Mouse (Mus musculus) layer of hippocampus, adult 11-12 months (tissue): ENCODE measurements around the gene Brd4.

Source experiments
- DNase-seq: peaks from one replicate; pipeline ENCODE4 v3.0.0; 2022; ENCODE audit warnings: low spot score

Brd4 gene

GRCm38 (mm10) chr17:32284262-32285137 is at the start of gene Brd4:
Gene Brd4, minus strand, starts transcription at chr17:32284722.
- DNase-seq, result peak; percentile 91

GRCm38 (mm10) chr17:32333675-32334303 is 49.3 kb upstream of the Brd4 start:
- no peak for DNase-seq

GRCm38 (mm10) chr17:32327501-32327900 is 43.0 kb upstream of the Brd4 start:
- DNase-seq, result no peak

GRCm38 (mm10) chr17:32322809-32323208 is 38.3 kb upstream of the Brd4 start:
- DNase-seq, result no peak

GRCm38 (mm10) chr17:32321836-32322235 is 37.3 kb upstream of the Brd4 start:
- DNase-seq, result no peak

GRCm38 (mm10) chr17:32321390-32321734 is 36.8 kb upstream of the Brd4 start:
- DNase-seq, result no peak

GRCm38 (mm10) chr17:32320597-32321389 is 36.3 kb upstream of the Brd4 start, which contains the start of gene Akap8:
Gene Akap8, minus strand, starts transcription at chr17:32321238.
- DNase-seq, result peak; percentile 99

- DNase-seq, result no peak
These were observed 35.4 kb upstream of the Brd4 start for GRCm38 (mm10) chr17:32319950-32320349.

GRCm38 (mm10) chr17:32317708-32318107 is 33.2 kb upstream of the Brd4 start:
- no peak for DNase-seq

- no peak for DNase-seq
These were observed 32.5 kb upstream of the Brd4 start for GRCm38 (mm10) chr17:32317032-32317431.

GRCm38 (mm10) chr17:32315560-32315959 is 31.0 kb upstream of the Brd4 start:
- DNase-seq, result no peak

GRCm38 (mm10) chr17:32313892-32314291 is 29.4 kb upstream of the Brd4 start:
- DNase-seq, result no peak

- no peak for DNase-seq
These were observed 28.3 kb upstream of the Brd4 start for GRCm38 (mm10) chr17:32312801-32313200.

GRCm38 (mm10) chr17:32307963-32308362 is 23.4 kb upstream of the Brd4 start:
- no peak for DNase-seq

- no peak for DNase-seq
These were observed 13.6 kb upstream of the Brd4 start for GRCm38 (mm10) chr17:32298125-32298524.

GRCm38 (mm10) chr17:32295901-32296300 is 11.4 kb upstream of the Brd4 start:
- DNase-seq, result no peak

GRCm38 (mm10) chr17:32295160-32295559 is 10.6 kb upstream of the Brd4 start:
- no peak for DNase-seq

GRCm38 (mm10) chr17:32285138-32285670 is 682 bp upstream of the Brd4 start:
- no peak for DNase-seq

GRCm38 (mm10) chr17:32283771-32284221 is 726 bp downstream of the Brd4 start:
- peak; percentile 40 for DNase-seq

GRCm38 (mm10) chr17:32283341-32283740 is 1.2 kb downstream of the Brd4 start:
- DNase-seq, result no peak

- DNase-seq, result no peak
These were observed 2.8 kb downstream of the Brd4 start for GRCm38 (mm10) chr17:32281611-32282310.

- no peak for DNase-seq
These were observed 3.4 kb downstream of the Brd4 start for GRCm38 (mm10) chr17:32281126-32281525.
